Mouse (Mus musculus) testis, postnatal 10 days (tissue): ENCODE measurements around the gene Glipr2.

Experiments used
- DNase-seq: peaks from one replicate; pipeline ENCODE4 v3.0.0; 2021; ENCODE audit warnings: low spot score

Gene Glipr2

GRCm38 (mm10) chr4:44004623-44005409 is 47.6 kb downstream of the Glipr2 start:
- no peak for DNase-seq

- DNase-seq: no peak
These were observed 53.0 kb downstream of the Glipr2 start for GRCm38 (mm10) chr4:44010176-44010575.

- no peak for DNase-seq
These were observed 53.7 kb downstream of the Glipr2 start for GRCm38 (mm10) chr4:44010893-44011292.

GRCm38 (mm10) chr4:44011799-44012198 is 54.6 kb downstream of the Glipr2 start:
- DNase-seq: no peak

GRCm38 (mm10) chr4:44012376-44013367 is 55.5 kb downstream of the Glipr2 start:
- peak; percentile 89 for DNase-seq

- no peak for DNase-seq
These were observed 56.3 kb downstream of the Glipr2 start for GRCm38 (mm10) chr4:44013391-44014070.

- DNase-seq: no peak
These were observed 58.9 kb downstream of the Glipr2 start for GRCm38 (mm10) chr4:44016071-44016470.

GRCm38 (mm10) chr4:44016791-44017190 is 59.6 kb downstream of the Glipr2 start:
- DNase-seq: no peak

GRCm38 (mm10) chr4:44022323-44022722 is 65.1 kb downstream of the Glipr2 start:
- DNase-seq: no peak

GRCm38 (mm10) chr4:44022766-44023165 is 65.6 kb downstream of the Glipr2 start:
- no peak for DNase-seq

- DNase-seq: no peak
These were observed 66.5 kb downstream of the Glipr2 start for GRCm38 (mm10) chr4:44023681-44024080.

- DNase-seq: no peak
These were observed 67.0 kb downstream of the Glipr2 start for GRCm38 (mm10) chr4:44024241-44024640.

GRCm38 (mm10) chr4:44025570-44025969 is 68.4 kb downstream of the Glipr2 start:
- no peak for DNase-seq
